Mouse (Mus musculus) midbrain, embryonic 15.5 days (tissue): ENCODE measurements around the gene Tsfm. TPM values are rescaled to one million over a fixed set of nuclear protein-coding genes. Genes with fewer than 3 reads are reported as not detected.
"Not testable (repeated sequence)": the region's sequence is repeated elsewhere in the genome, so short reads cannot be mapped to it uniquely, and the experiment has no call there.

ENCODE experiments used
- ATAC-seq: fragments of 200-750 bp; cut with Nextera tagmentation; replicated peaks from 2 replicates; pipeline ENCODE4 v1.8.0; 2017; ENCODE audit warnings: moderate TSS enrichment
- H3K27ac ChIP-seq: fragments of 300-500 bp; sonication (generic); 2 replicates; pipeline ENCODE4 v1.5.1; 2015; ENCODE audit warnings: mild to moderate bottlenecking, inconsistent platforms
- H3K27me3 ChIP-seq: fragments of 300-500 bp; sonication (generic); replicated peaks from 2 replicates; pipeline ENCODE4 v1.6.1; 2015; ENCODE audit warnings: inconsistent platforms
- H3K36me3 ChIP-seq: fragments of 300-500 bp; sonication (generic); replicated peaks from 2 replicates; pipeline ENCODE4 v1.6.1; 2015; ENCODE audit warnings: inconsistent platforms
- H3K4me1 ChIP-seq: fragments of 300-500 bp; sonication (generic); 2 replicates; pipeline ENCODE4 v1.6.1; 2015; ENCODE audit warnings: inconsistent platforms
- H3K4me2 ChIP-seq: fragments of 300-500 bp; sonication (generic); 2 replicates; pipeline ENCODE4 v1.6.1; 2015; ENCODE audit warnings: inconsistent platforms, mild to moderate bottlenecking, moderate library complexity
- H3K4me3 ChIP-seq: fragments of 300-500 bp; sonication (generic); 2 replicates; pipeline ENCODE4 v1.5.1; 2015; ENCODE audit warnings: mild to moderate bottlenecking, inconsistent platforms
- H3K9ac ChIP-seq: fragments of 300-500 bp; sonication (generic); 2 replicates; pipeline ENCODE4 v1.6.1; 2015; ENCODE audit warnings: mild to moderate bottlenecking, inconsistent platforms
- H3K9me3 ChIP-seq: fragments of 300-500 bp; sonication (generic); 2 replicates; pipeline ENCODE4 v1.6.1; 2016; ENCODE audit warnings: inconsistent platforms
- WGBS: fragments of 180-500 bp; shearing (Covaris S2); methylation state at CpG from one replicate; pipeline ENCODE4 v1.1.7; 2015; ENCODE audit warnings: mixed read lengths; 5-methylcytosine and 5-hydroxymethylcytosine counted together
- polyA plus RNA-seq: library from polyadenylated mRNA; unstranded; fragments of >200 nt; fragmentation: Nextera tagmentation; extraction: Ambion mirVana; gene quantifications from 2 replicates; pipeline ENCODE4 v1.2.1, GENCODE M21; 2015

Tsfm gene
- polyA plus RNA-seq, 1 experiment from 2014 or later = 57.3 TPM

- 80% methylated on average over 9 of the region's 9 CpGs for WGBS
- H3K4me2 ChIP-seq = peak overlapping the region; percentile 77
- peaks cover 24% of the 10 kb centered on the region for H3K36me3 ChIP-seq
- peak overlapping the region; percentile 78 for H3K4me3 ChIP-seq
- ATAC-seq = no peak
- no peaks in the 10 kb centered on the region for H3K27me3 ChIP-seq
- peak overlapping the region; percentile 57; the same call in 1 of the 2 replicates for H3K9ac ChIP-seq
- peak overlapping the region; percentile 81 for H3K27ac ChIP-seq
- no peaks in the 10 kb centered on the region for H3K9me3 ChIP-seq
- peaks cover 33% of the 10 kb centered on the region for H3K4me1 ChIP-seq
Measured at GRCm38 (mm10) chr10:127071203-127071602, 40.6 kb upstream of the Tsfm start.

GRCm38 (mm10) chr10:127070190-127071121 is 39.8 kb upstream of the Tsfm start, which contains the start of gene Tspan31:
TSS of gene Tspan31 (minus strand) at chr10:127070264.
- peak within 1 kb of the TSS; percentile 78 for H3K4me3 ChIP-seq
- WGBS = 1% methylated on average over 36 of the region's 36 CpGs
- peaks cover 33% of the 10 kb centered on the region for H3K4me1 ChIP-seq
- H3K9me3 ChIP-seq = no peaks in the 10 kb centered on the region
- H3K27me3 ChIP-seq = no peaks in the 10 kb centered on the region
- peak within 1 kb of the TSS; percentile 95 for H3K27ac ChIP-seq
- peak within 1 kb of the TSS; percentile 77 for H3K4me2 ChIP-seq
- H3K9ac ChIP-seq = peak within 1 kb of the TSS; percentile 62
- peaks cover 31% of the 10 kb centered on the region for H3K36me3 ChIP-seq
- peak; percentile 95 for ATAC-seq

- H3K4me2 ChIP-seq = peak overlapping the region; percentile 77
- peak overlapping the region; percentile 95 for H3K27ac ChIP-seq
- peak overlapping the region; percentile 78 for H3K4me3 ChIP-seq
- H3K9me3 ChIP-seq = no peaks in the 10 kb centered on the region
- peaks cover 42% of the 10 kb centered on the region for H3K4me1 ChIP-seq
- H3K36me3 ChIP-seq = peaks cover 36% of the 10 kb centered on the region
- 7% methylated on average over 30 of the region's 30 CpGs for WGBS
- no peaks in the 10 kb centered on the region for H3K27me3 ChIP-seq
- H3K9ac ChIP-seq = peak overlapping the region; percentile 62
- ATAC-seq = peak; percentile 79
Measured at GRCm38 (mm10) chr10:127069281-127070189, 38.9 kb upstream of the Tsfm start.

GRCm38 (mm10) chr10:127068360-127069038 is 37.9 kb upstream of the Tsfm start:
- peaks cover 36% of the 10 kb centered on the region for H3K36me3 ChIP-seq
- H3K9ac ChIP-seq = peak overlapping the region; percentile 62; the same call in 1 of the 2 replicates
- peaks cover 44% of the 10 kb centered on the region for H3K4me1 ChIP-seq
- ATAC-seq = no peak
- 81% methylated on average over 9 of the region's 9 CpGs for WGBS
- H3K4me2 ChIP-seq = peak overlapping the region; percentile 77
- peak overlapping the region; percentile 27; the same call in 1 of the 2 replicates for H3K27ac ChIP-seq
- peak overlapping the region; percentile 78 for H3K4me3 ChIP-seq
- no peaks in the 10 kb centered on the region for H3K27me3 ChIP-seq
- no peaks in the 10 kb centered on the region for H3K9me3 ChIP-seq

- Histone ChIP-seq H3K4me3 (no peak overlapping the region), H3K4me2 (no peak overlapping the region), H3K36me3 (peaks cover 36% of the 10 kb centered on the region), H3K9ac (no peak overlapping the region), H3K27me3 (no peaks in the 10 kb centered on the region), H3K9me3 (no peaks in the 10 kb centered on the region), H3K27ac (no peak overlapping the region), H3K4me1 (peaks cover 57% of the 10 kb centered on the region)
- WGBS = 92% methylated on average over 14 of the region's 14 CpGs
- no peak for ATAC-seq
Measured at GRCm38 (mm10) chr10:127066519-127067018, 35.9 kb upstream of the Tsfm start.

GRCm38 (mm10) chr10:127065981-127066380 is 35.3 kb upstream of the Tsfm start:
- WGBS = 89% methylated on average over 9 of the region's 9 CpGs
- Histone ChIP-seq H3K4me1 (peaks cover 58% of the 10 kb centered on the region), H3K27me3 (no peaks in the 10 kb centered on the region), H3K9me3 (no peaks in the 10 kb centered on the region), H3K4me2 (no peak overlapping the region), H3K27ac (no peak overlapping the region), H3K4me3 (no peak overlapping the region), H3K36me3 (peaks cover 36% of the 10 kb centered on the region), H3K9ac (no peak overlapping the region)
- ATAC-seq = no peak

- WGBS = 14% methylated on average over 37 of the region's 37 CpGs
- peak overlapping the region; percentile 83 for H3K4me3 ChIP-seq
- peaks cover 50% of the 10 kb centered on the region for H3K4me1 ChIP-seq
- peak overlapping the region; percentile 91 for H3K9ac ChIP-seq
- peak overlapping the region; percentile 93 for H3K27ac ChIP-seq
- H3K27me3 ChIP-seq = no peaks in the 10 kb centered on the region
- no peaks in the 10 kb centered on the region for H3K9me3 ChIP-seq
- peaks cover 36% of the 10 kb centered on the region for H3K36me3 ChIP-seq
- H3K4me2 ChIP-seq = peak overlapping the region; percentile 83
- ATAC-seq = peak; percentile 3; the same call in 1 of the 2 replicates
Measured at GRCm38 (mm10) chr10:127063913-127064870, 33.6 kb upstream of the Tsfm start.

GRCm38 (mm10) chr10:127063239-127063872 is 32.7 kb upstream of the Tsfm start, which contains the start of gene Cdk4:
TSS of gene Cdk4 (plus strand) at chr10:127063534.
- Histone ChIP-seq H3K27me3 (no peaks in the 10 kb centered on the region), H3K9ac (peak within 1 kb of the TSS; percentile 91), H3K4me1 (peaks cover 48% of the 10 kb centered on the region), H3K9me3 (no peaks in the 10 kb centered on the region), H3K36me3 (peaks cover 34% of the 10 kb centered on the region), H3K4me3 (peak within 1 kb of the TSS; percentile 83), H3K4me2 (peak within 1 kb of the TSS; percentile 83), H3K27ac (peak within 1 kb of the TSS; percentile 93)
- WGBS = 0% methylated on average over 46 of the region's 46 CpGs
- peak; percentile 90 for ATAC-seq

- Histone ChIP-seq H3K4me3 (peak overlapping the region; percentile 83; the same call in 1 of the 2 replicates), H3K9ac (no peak overlapping the region), H3K36me3 (peaks cover 28% of the 10 kb centered on the region), H3K27ac (peak overlapping the region; percentile 84), H3K9me3 (no peaks in the 10 kb centered on the region), H3K4me2 (peak overlapping the region; percentile 56), H3K4me1 (peaks cover 51% of the 10 kb centered on the region), H3K27me3 (no peaks in the 10 kb centered on the region)
- ATAC-seq = no peak
- WGBS = 87% methylated on average over 5 of the region's 5 CpGs
Measured at GRCm38 (mm10) chr10:127062503-127062902, 31.9 kb upstream of the Tsfm start.

GRCm38 (mm10) chr10:127062101-127062500 is 31.5 kb upstream of the Tsfm start:
- H3K9ac ChIP-seq, H3K4me2 ChIP-seq, ATAC-seq, H3K4me3 ChIP-seq, H3K9me3 ChIP-seq, H3K27me3 ChIP-seq: not testable (repeated sequence)
- 84% methylated on average over 4 of the region's 4 CpGs for WGBS
- peak overlapping the region; percentile 97 for H3K27ac ChIP-seq
- peaks cover 54% of the 10 kb centered on the region for H3K4me1 ChIP-seq
- peaks cover 28% of the 10 kb centered on the region for H3K36me3 ChIP-seq
